Mouse (Mus musculus) kidney, adult 2 months (tissue): Measurements from ENCODE around the gene Zc3h7b.

ENCODE experiments used
- CTCF ChIP-seq: fragments of 200-500 bp; conservative IDR thresholded peaks from 2 replicates; pipeline ENCODE4 v1.5.1; 2011; ENCODE audit warnings: low read depth, mild to moderate bottlenecking, control low read depth, low read length, moderate library complexity, mixed read lengths; ENCODE audit not compliant: insufficient read depth, insufficient read length
- POLR2A ChIP-seq: fragments of 200-500 bp; IDR thresholded peaks from one replicate; pipeline ENCODE4 v1.6.1; 2011; ENCODE audit warnings: low read depth, low read length, control low read depth

DNA sequence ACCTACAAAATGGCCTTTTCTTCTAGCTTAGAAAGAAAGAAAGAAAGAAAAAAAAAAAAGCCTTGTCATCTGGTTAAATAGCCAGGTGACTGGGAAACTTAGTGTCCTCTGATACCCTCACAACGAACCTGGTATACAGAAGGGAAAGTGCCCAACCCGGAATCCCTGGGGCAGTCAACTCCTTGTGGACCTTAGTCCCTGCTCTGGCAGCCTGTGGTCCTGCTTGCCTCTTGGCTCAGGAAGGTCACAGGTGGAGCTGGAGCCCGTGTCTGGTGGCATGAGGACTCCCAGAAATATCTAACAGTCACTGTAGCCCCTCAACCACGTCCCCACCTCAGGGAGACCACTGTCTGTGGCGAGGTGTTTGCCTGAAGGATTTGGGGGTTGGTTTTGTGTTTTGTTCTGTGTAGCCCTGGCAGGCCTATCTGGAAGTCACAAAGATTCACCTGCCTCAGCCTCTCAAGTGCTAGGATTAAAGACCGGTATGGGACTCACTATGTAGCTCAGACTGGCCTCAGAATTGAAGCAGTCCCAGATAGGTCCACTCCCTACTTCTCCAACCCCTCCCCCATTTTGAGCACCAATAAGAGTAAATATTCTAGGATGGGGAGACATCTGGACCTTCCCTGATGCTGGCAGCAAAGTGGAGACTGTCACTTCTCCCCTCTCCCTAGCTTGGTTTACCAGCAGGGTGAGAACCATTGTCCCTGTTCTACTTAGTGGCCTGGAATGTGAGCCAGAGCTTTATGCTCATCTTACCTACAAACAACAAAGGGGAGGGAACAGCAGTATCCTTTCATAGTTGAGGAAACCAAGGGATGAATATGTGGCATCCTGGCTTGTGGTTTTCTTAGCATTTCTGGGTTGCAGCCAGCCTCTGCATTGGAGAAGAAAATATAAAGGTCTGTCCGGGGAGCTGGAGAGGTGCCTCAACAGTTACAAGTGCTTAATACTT, 92.4 kb downstream of the Zc3h7b start:
- TF ChIP-seq POLR2A, result no peak
- no peak for TF ChIP-seq CTCF
